Mouse (Mus musculus) lung, adult 2 months (tissue): ENCODE results near the gene Tmem220.

Experiments
- CTCF ChIP-seq: fragments of 200-500 bp; IDR thresholded peaks from 2 replicates; pipeline ENCODE4 v1.5.1; 2011; ENCODE audit warnings: mild to moderate bottlenecking, low read length, control low read depth; ENCODE audit not compliant: insufficient read depth
- POLR2A ChIP-seq: fragments of 200-500 bp; IDR thresholded peaks from 2 replicates; pipeline ENCODE4 v1.6.1; 2011; ENCODE audit warnings: low read depth, mild to moderate bottlenecking, control low read depth, low read length, borderline replicate concordance; ENCODE audit errors: extremely low read depth

DNA sequence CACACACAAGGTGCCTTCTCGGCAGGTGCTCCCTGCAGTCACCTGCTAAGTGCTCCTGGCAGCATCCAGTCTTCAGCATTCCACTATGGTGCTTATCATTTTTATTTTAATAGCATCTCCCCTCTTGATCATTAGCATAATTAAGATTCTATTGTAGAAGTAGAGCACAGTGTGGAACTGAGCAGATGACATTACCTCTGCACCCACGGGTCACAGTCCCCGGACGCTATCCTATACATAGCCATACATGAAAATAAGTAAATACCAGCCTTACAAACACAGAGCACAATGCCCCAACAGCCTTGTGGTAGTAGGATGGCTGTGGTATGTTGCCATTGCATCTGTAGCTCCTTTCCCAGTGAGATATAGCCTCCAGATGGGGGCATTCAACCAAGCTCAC lies 16.4 kb upstream of the Tmem220 start:
- TF ChIP-seq CTCF: no peak
- TF ChIP-seq POLR2A: no peak
